Comparison of ENCODE assay signal across 9 mouse cellular contexts in genomic region chr5:34170726-34171125, GRCm38 (mm10). TPM values are rescaled to one million over a fixed set of nuclear protein-coding genes. Genes with fewer than 3 reads are reported as not detected.
DNase-seq lines count a peak whose midpoint lies in the region; ATAC-seq and TF ChIP-seq lines count a peak whose summit lies in the region.
"Had no signal": no experiment of that assay in that cellular context is flagged by ENCODE, and none has a peak within 500 bp of the region (broad histone marks: within the 10 kb centered on the region; RNA-seq: fewer than 3 reads in every experiment).

No protein-coding gene starts in this region.

- 59% methylated on average over 4 of the region's 4 CpGs for WGBS in kidney, adult 2 months
- 56% methylated on average over 4 of the region's 4 CpGs for WGBS in liver, embryonic 15.5 days (ENCODE audit: insufficient replicate concordance)

- no peak for ATAC-seq in liver, embryonic 15.5 days (ENCODE audit: insufficient read depth)
- ATAC-seq: forebrain, embryonic 15.5 days had no signal

- peak; percentile 34 to 55 for DNase-seq in adrenal gland, adult (ENCODE audit: inconsistent age in 2 of 2, low spot score in 1 of 2)
- DNase-seq in adrenal gland, adult 8-10 months, result no peak
- peak; percentile 61 for DNase-seq in kidney, adult 2 months
- no peak for DNase-seq in kidney, adult 18-20 months
- peak; percentile 53 to 63 for DNase-seq in cerebellum, postnatal 10 days
- DNase-seq in ovary, postnatal 14 days (ENCODE audit: low spot score), result no peak
- DNase-seq in gastrocnemius, adult 8-10 months (ENCODE audit: low spot score in 2 of 2), result no peak

- no peak overlapping the region for H3K4me3 ChIP-seq in kidney, adult 2 months (ENCODE audit: insufficient read depth, low read depth, low read length)
- no peak overlapping the region for H3K4me3 ChIP-seq in liver, embryonic 15.5 days (replicated peaks)
- H3K4me3 ChIP-seq: forebrain, embryonic 15.5 days had no signal

- no peak for TF ChIP-seq CTCF in kidney, adult 2 months (conservative IDR thresholded peaks at IDR 0.05; ENCODE audit: insufficient read depth, insufficient read length, low read depth, low read length)

- peak overlapping the region; percentile 88 for H3K27ac ChIP-seq in kidney, adult 2 months (ENCODE audit: insufficient read depth, low read depth, low read length)
- H3K27ac ChIP-seq in liver, embryonic 15.5 days (replicated peaks), result peak overlapping the region; percentile 34; the same call in 1 of the 2 replicates

- no peaks in the 10 kb centered on the region for H3K9me3 ChIP-seq in liver, embryonic 15.5 days (replicated peaks)
- H3K9me3 ChIP-seq: forebrain, embryonic 15.5 days had no signal

- no peaks in the 10 kb centered on the region; the same call in 1 of the 2 replicates for H3K36me3 ChIP-seq in kidney, adult 2 months (ENCODE audit: control insufficient read depth, insufficient read depth, low read length)
- peaks cover 4% of the 10 kb centered on the region; the same call in 1 of the 2 replicates for H3K36me3 ChIP-seq in liver, embryonic 15.5 days (replicated peaks)

- no peak for TF ChIP-seq POLR2A in kidney, adult 2 months (IDR thresholded peaks at IDR 0.05; ENCODE audit: low read depth, low read length)

- H3K9ac ChIP-seq in liver, embryonic 15.5 days, result no peak overlapping the region
- H3K9ac ChIP-seq: forebrain, embryonic 15.5 days had no signal

- H3K4me2 ChIP-seq in liver, embryonic 15.5 days, result no peak overlapping the region

- no peaks in the 10 kb centered on the region for H3K4me1 ChIP-seq in kidney, adult 2 months (ENCODE audit: control insufficient read depth, insufficient read depth, low read length)
- peaks cover 17% of the 10 kb centered on the region for H3K4me1 ChIP-seq in liver, embryonic 15.5 days (replicated peaks)

- H3K27me3 ChIP-seq in kidney, adult 2 months (replicated peaks; ENCODE audit: control insufficient read depth, insufficient read depth, low read length), result no peaks in the 10 kb centered on the region
- H3K27me3 ChIP-seq in liver, embryonic 15.5 days, result no peaks in the 10 kb centered on the region
- H3K27me3 ChIP-seq: forebrain, embryonic 15.5 days had no signal

RNA-seq across cellular contexts. Expression of gene Haus3, which starts 1.4 kb away (rescaled TPM):
- 1 to 10 TPM; 6.5 to 7.8 (median 7.7) TPM for total RNA-seq in adrenal gland, adult 8-10 months (2022)
- polyA plus RNA-seq in kidney, adult 2 months (2012; rRNA removed), result 0.34 and 0.64 TPM in 2 replicates
- polyA plus RNA-seq in liver, embryonic 15.5 days (2015; fragmentation: Nextera tagmentation; extraction: Ambion mirVana), result 20.3 and 22.1 TPM in 2 replicates
- 1 to 10 TPM; 3.5 to 4.0 (median 3.6) TPM for total RNA-seq in gastrocnemius, adult 8-10 months (2022)

RNA-seq across cellular contexts. Expression of gene Poln, which starts 1.5 kb away (rescaled TPM):
- 1 to 10 TPM; 2.5 to 7.1 (median 5.3) TPM for total RNA-seq in adrenal gland, adult 8-10 months (2022)
- 1.3 and 1.8 TPM in 2 replicates for polyA plus RNA-seq in kidney, adult 2 months (2012; rRNA removed)
- polyA plus RNA-seq in liver, embryonic 15.5 days (2015; fragmentation: Nextera tagmentation; extraction: Ambion mirVana), result 0.40 and 0.41 TPM in 2 replicates
- total RNA-seq in gastrocnemius, adult 8-10 months (2022), result 1 to 10 TPM in 1 of 4 experiments, under 1 TPM in 2, not detected in 1; 0.51 to 2.3 (median 0.89) TPM

RNA-seq across cellular contexts. Expression of gene Mxd4, which starts 16.8 kb away (rescaled TPM):
- total RNA-seq in adrenal gland, adult 8-10 months (2022), result 100 to 1,000 TPM; 118 to 131 (median 125) TPM
- polyA plus RNA-seq in kidney, adult 2 months (2012; rRNA removed), result 143 and 164 TPM in 2 replicates
- polyA plus RNA-seq in liver, embryonic 15.5 days (2015; fragmentation: Nextera tagmentation; extraction: Ambion mirVana), result 5.7 and 6.3 TPM in 2 replicates
- 10 to 100 TPM; 17.0 to 30.9 (median 24.8) TPM for total RNA-seq in gastrocnemius, adult 8-10 months (2022)

Comparison
In these comparisons a context has a peak if more than half of its experiments do, and no peak if none do; other contexts are left out.
1. DNase-seq: peak in adrenal gland, adult (2 of 2), kidney, adult 2 months (single experiment) and cerebellum, postnatal 10 days (2 of 2); none in adrenal gland, adult 8-10 months (single experiment), kidney, adult 18-20 months (single experiment), ovary, postnatal 14 days (single experiment) and gastrocnemius, adult 8-10 months (0 of 2).